Mouse (Mus musculus): ENCODE results near the gene Tmem30c. TPM values are rescaled to one million over a fixed set of nuclear protein-coding genes. Genes with fewer than 3 reads are reported as not detected.

The Tmem30c gene
- total RNA-seq, 4 experiments from 2014 or later = 0.18 to 1.4 (median 0.67) TPM

DNA sequence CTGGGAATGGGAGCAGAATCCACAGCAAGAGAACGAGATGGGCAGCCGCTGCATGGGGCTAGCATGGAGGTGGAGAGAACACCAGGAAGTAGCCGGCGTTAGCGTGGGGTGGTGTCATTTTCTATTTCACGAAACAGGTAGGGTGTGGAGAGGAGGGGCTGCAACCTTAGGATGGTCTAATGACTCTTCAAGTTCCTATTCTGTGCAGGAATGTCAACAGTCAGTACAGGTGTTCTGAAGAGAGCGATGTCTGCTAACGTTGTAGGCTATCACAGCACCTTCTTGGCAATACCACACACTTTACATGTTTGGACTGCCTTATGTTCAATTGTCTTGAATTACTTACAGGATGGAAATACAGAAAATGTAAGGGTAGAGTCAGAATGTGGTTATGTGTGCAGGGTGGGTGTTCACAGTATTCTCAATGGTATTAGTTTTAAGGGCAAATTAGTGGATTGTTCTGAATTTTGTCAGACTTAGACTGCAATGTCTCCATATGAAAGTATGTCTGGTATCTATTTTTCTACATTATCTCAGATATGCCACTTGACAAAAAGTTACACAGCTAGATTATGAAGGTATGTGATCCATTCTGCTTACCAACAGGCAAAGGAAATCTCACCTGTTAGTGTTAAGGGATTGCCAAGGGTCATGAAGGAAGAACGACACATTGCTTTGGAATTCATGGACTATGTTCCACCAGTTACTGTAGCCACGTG lies 2.7 kb upstream of the Tmem30c start:
- DNase-seq (ENCODE audit: low spot score in 2 of 2) = no peak

GRCm38 (mm10) chr16:57292296-57292695 lies 369 bp downstream of the Tmem30c start:
- DNase-seq (ENCODE audit: low spot score in 2 of 2) = no peak

DNA sequence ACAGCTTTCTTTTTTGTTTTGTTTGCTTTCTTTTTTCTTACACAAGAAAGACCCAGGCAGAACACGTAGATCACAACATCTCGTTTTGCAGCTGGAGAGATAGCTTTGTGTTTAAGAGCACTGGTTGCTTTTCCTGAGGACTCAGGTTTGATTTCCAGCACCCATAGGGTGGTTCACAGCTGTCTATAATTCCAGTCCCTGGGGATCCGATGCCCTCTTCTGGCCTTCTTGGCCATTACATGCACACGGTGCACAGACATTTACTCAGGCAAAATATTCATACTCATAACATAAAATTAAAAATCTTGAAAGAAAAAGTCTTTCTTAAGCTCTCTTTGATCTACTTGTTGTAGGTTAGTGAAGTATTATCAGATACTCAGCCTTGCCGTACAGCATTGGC lies 969 bp downstream of the Tmem30c start:
- DNase-seq (ENCODE audit: low spot score in 2 of 2) = no peak

DNA sequence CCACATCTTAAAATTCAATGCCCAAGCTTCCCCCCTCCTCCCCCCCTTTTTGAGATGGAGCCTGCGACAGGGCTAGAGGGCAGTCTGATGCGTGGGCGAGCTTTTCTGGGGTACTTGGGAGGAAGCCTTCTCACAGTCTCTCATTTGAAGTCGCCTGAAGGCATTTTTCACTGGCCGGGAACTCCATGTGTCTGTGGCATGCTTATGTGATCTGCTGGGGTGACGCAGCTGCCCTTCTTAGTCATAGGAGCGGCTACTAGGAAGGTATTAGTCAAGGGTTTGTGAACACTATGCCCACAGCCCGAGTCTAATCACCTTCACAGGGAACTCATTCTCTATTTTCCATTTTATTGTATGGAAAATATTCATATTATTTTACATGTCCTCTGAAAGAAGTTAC lies 11.2 kb downstream of the Tmem30c start:
- no peak for DNase-seq (ENCODE audit: low spot score in 2 of 2)

DNA sequence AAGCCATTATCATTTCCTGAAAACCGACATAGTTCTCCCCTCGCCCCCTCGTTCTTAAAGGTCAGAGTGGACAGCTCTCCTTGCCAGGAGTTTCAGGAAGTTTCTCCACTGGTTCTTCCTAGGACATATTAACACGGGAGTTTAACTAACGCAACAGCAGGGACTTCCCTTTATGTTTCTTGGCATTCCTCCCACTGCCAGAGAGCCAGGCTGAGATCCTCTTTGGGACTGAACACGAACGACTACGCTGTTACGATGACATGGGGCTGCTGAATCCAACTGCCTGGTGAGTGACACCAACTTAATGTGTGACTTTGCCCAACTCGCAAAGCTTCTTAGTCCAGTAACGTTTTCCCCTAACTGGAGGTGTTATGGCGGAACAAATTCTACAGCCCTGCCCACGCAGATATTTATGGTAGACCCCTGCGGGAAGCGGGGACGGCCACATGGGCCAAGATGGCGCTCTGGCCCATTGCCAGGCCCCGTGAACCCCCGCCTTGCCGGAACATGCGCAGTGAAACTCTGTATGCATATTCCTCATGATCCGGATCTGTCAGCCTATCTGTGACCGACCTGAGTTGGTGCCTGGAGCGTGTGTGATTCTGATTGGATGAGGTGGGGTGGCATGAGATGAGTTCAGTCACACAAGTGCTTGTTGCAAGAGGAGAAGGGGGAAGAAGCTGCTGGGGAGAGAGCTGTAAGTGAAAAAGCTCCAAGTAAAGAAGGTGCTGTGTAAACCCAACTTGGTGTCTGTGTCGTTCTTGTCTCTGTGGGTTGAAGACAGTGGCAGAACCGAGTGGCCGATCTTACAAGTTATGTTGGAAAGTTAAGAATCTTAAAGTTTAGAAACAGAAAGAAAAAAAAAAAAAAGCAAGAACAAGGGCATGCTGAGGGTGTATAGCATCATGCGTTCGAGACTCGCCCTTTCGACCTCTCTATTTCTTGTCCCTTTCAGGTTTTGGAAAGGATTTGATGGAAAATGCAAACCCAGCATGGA lies 12.1 kb downstream of the Tmem30c start:
- no peak for DNase-seq (ENCODE audit: low spot score in 2 of 2)

- no peak for DNase-seq (ENCODE audit: low spot score in 2 of 2)
Observed at GRCm38 (mm10) chr16:57278976-57279626, 13.6 kb downstream of the Tmem30c start.

DNA sequence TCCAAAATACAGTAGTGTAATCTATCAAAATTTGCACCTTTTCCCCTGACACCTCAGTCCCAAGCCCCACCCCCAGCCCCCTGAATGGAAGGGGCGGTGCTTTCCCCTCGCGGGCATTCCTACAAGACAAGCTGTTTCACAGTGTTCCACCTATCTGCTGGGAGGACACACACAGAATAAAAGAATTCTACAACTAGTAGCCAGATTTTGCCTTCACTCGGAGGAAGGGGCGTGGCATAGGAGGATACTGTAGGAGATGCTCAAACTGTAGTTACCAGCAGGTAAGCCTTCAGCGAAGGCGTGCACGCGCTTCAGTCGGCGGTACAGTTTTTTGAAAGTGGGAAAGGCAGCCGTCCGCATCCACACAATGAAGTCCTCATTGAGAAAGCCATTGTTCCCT lies 22.9 kb downstream of the Tmem30c start:
- DNase-seq (ENCODE audit: low spot score in 2 of 2) = no peak

- DNase-seq (ENCODE audit: low spot score in 2 of 2) = peak; percentile 56 to 75
Observed at GRCm38 (mm10) chr16:57268058-57268841, 24.4 kb downstream of the Tmem30c start.

GRCm38 (mm10) chr16:57267068-57267467 lies 25.6 kb downstream of the Tmem30c start:
- no peak for DNase-seq (ENCODE audit: low spot score in 2 of 2)

DNA sequence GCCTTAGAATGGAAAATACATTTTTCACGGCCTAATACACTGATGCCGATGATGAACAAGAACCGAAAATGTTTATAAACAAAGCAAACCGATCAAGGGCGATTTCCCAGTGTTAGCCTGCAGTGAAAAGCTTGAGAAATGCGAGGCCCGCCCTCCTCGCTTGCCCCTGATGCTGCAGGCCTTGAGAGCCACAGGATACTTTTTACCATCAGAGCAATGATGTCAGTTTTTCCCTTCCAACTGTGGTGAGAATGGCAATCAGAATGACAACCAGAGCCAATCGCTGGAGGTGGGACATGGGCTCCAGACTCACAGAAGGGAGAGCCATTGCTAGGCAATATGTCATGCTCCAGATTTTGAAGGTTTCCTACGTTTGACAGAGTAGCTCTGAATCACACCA lies 32.5 kb downstream of the Tmem30c start:
- DNase-seq (ENCODE audit: low spot score in 2 of 2) = no peak

- DNase-seq (ENCODE audit: low spot score in 2 of 2) = no peak
Observed at GRCm38 (mm10) chr16:57259356-57260083, 33.1 kb downstream of the Tmem30c start.

- no peak for DNase-seq (ENCODE audit: low spot score in 2 of 2)
Observed at GRCm38 (mm10) chr16:57251589-57252421, 40.9 kb downstream of the Tmem30c start.

- no peak for DNase-seq (ENCODE audit: low spot score in 2 of 2)
Observed at GRCm38 (mm10) chr16:57250991-57251390, 41.7 kb downstream of the Tmem30c start.

DNA sequence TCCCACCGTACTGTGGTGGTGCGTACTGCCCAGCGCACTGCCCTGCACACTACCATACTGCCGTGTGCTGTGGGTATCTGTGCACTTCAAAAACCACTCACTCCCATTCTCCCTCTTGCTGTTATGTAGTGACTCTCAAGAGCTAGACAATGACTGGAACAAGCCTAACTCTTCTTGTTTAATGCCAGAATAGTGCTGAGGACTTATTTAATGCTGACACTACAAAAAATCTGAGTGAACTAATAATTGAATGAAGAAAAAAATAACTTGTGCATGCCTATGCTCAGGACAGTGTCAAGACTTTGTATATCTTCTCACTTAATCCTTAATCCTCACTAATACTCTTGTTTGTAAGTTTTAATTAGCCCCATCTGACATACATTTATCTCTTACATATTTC lies 45.2 kb downstream of the Tmem30c start:
- DNase-seq (ENCODE audit: low spot score in 2 of 2) = no peak

- DNase-seq (ENCODE audit: low spot score in 2 of 2) = no peak
Observed at GRCm38 (mm10) chr16:57246596-57246995, 46.1 kb downstream of the Tmem30c start.

- peak; percentile 43 to 72 for DNase-seq (ENCODE audit: low spot score in 2 of 2)
Observed at GRCm38 (mm10) chr16:57243858-57244248, 48.8 kb downstream of the Tmem30c start.

- no peak for DNase-seq (ENCODE audit: low spot score in 2 of 2)
Observed at GRCm38 (mm10) chr16:57243205-57243857, 49.3 kb downstream of the Tmem30c start.

DNA sequence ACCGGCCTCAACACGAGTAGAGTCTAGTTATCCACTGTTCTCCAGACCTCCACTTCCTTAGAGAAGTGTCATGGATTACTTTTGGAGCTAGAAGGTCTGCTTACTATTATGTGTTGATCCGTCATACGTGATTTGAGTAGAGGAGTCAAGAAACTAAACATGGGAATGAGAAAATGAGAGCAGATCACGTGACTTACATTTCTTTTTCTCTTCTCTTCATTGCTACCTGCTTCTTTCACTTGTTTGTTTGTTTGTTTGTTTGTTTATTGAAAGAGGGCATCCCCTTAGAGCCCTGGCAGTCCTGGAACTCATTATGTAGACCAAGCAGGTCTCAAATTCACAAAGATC lies 49.8 kb downstream of the Tmem30c start:
- no peak for DNase-seq (ENCODE audit: low spot score in 2 of 2)

GRCm38 (mm10) chr16:57235871-57236510 lies 56.7 kb downstream of the Tmem30c start:
- no peak for DNase-seq (ENCODE audit: low spot score in 2 of 2)

All from layer of hippocampus, adult 8-10 months (tissue).